Mouse (Mus musculus) urinary bladder, postnatal 4 days (tissue): ENCODE data around the gene Gm2075.
"Not testable (repeated sequence)": the region's sequence is repeated elsewhere in the genome, so short reads cannot be mapped to it uniquely, and the experiment has no call there.

Source experiments
- DNase-seq, 2 experiments: peaks; one replicate each; pipeline ENCODE4 v3.0.0; 2021 to 2022; ENCODE audit warnings: low spot score in 2 of 2

The Gm2075 gene

DNA sequence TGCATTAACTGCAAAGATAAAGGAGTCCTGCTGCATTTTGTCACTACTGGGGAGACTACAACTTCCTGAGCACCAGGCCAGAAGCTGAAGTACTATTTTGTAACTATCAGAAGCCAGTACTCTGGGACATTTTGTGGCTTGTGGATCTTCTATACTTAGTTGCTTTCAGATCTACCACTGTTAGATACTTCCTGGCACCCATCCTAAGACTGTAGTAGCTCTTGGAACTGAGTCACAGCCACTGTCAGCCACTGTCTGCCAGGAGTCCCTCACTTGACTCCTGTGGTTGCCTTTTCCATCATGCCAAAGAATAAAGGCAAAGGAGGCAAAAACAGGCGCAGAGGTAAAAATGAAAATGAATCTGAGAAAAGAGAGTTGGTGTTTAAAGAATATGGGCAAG lies at the start of gene Gm2075:
Gm2075 (plus strand) TSS at position 301 of the 400 bp plus-strand sequence.
- not testable (repeated sequence) for DNase-seq

DNA sequence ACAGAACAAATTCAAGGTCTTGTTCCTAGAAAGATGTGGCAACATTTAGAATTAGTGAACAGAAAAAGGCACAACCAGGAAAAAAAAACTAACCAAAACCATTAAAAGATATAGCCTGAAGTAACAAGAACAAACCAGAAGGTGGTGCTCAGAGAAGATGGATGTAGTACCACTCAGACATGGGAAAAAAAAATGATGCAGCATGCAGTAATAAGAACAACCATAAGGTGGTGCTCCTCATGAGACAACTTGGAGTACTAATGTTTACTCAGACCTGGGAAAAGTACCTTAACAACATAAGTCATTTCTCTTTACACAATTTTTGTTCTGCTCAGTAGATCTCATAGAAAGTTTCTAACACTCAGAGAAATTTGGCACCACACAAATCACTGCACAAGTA lies 27.6 kb upstream of the Gm2075 start:
- DNase-seq, result not testable (repeated sequence)

DNA sequence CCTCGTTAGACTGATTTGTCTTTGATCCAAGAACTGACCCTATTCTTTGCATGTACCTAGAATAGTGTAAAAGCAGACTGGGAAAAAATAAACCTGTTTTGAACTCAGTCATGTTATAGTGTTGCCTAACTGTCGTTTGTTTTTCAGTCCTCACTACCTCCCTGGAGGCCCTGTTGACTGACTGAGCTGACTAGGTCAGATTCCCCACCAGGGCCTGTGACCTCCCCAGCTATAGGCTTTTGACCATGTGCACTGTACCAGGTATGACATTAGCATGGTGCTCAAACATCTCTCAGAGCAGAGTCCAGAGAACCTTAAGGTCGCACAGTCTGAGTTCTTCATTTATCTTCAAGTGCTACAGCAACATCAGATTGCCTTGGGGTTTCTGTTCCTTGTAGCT lies 7.5 kb upstream of the Gm2075 start:
- not testable (repeated sequence) for DNase-seq

DNA sequence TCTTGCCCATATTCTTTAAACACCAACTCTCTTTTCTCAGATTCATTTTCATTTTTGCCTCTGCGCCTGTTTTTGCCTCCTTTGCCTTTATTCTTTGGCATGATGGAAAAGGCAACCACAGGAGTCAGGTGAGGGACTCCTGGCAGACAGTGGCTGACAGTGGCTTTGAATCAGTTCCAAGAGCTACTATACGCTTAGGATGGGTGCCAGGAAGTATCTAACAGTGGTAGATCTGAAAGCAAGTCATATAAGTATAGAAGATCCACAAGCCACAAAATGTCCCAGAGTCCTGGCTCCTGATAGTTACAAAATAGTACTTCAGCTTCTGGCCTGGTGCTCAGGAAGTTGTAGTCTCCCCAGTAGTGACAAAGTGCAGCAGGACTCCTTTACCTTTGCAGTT lies 7.0 kb downstream of the Gm2075 start, which contains the start of gene Gm6803:
Gm6803 (minus strand) TSS at position 101 of the 400 bp plus-strand sequence.
- DNase-seq, result not testable (repeated sequence)

DNA sequence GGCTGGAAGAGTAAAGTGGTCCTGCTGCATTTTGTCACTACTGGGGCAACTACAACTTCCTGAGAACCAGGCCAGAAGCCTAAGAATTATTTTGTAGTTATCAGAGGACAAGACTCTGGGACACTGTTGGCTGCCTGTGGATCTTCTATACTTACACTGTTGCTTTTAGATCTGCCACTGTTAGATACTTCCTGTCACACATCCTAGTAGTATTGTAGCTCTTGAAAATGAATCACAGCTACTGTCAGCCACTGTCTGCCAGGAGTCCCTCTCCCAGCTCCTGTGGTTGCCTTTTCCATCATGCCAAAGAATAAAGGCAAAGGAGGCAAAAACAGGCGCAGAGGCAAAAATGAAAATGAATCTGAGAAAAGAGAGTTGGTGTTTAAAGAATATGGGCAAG lies 15.1 kb downstream of the Gm2075 start, which contains the start of gene Gm2056:
Gm2056 (plus strand) TSS at position 301 of the 400 bp plus-strand sequence.
- DNase-seq, result not testable (repeated sequence)

DNA sequence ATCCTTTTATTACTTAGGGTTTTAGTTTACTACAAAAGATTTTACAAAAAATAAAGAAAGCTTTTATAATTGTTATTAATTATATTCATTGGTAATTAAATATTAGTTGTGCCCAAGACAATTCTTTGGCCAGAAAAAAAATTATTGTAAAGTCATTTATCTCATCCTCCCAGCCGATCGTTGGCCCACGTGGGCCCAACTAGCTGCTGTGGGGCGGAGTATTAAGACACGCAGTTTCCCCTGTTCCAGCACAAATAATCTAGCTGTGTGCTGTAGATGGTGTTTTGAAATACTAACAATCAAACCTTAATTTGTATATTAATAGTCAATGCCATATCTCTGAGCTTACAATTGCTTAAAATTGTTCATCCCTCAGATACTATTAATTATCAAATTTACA lies 20.6 kb downstream of the Gm2075 start:
- not testable (repeated sequence) for DNase-seq

DNA sequence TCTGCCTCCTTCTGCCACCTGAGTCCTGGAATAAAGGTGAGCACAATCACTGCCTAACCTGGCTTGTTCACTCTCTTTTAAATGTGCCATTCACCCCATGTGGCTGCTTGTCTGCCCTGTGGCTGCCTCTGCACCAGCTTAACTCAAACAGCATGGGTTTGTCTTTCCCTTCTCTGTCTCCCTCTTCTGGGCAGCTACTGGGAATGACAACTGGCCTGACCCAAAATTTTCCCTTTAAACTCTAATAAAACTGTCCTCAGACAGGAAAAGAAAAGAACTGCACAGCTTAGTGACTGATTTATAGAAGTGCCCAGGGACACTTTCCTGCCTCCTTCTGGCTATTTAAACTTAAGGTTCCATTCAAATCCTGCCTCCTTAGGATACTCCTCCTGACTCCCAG lies 27.4 kb downstream of the Gm2075 start:
- not testable (repeated sequence) for DNase-seq

DNA sequence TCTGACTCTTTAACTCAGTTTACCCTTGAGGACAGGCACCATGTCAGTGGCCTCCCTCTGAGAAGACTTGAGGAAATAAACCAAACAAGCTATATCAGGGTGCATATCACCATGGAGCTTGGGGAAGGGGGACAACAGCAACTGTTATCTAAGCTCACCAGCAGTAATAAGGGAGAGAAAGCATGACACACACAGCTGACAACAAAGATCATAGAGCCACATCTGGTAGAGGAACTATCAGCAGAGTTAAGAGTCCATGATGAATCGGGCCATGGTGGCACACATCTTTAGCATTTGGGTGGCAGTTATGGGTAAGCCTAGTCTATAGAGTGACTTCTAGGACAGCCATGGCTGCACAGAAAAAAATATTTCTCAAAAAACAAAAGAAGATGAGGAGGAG lies 28.1 kb downstream of the Gm2075 start:
- not testable (repeated sequence) for DNase-seq

DNA sequence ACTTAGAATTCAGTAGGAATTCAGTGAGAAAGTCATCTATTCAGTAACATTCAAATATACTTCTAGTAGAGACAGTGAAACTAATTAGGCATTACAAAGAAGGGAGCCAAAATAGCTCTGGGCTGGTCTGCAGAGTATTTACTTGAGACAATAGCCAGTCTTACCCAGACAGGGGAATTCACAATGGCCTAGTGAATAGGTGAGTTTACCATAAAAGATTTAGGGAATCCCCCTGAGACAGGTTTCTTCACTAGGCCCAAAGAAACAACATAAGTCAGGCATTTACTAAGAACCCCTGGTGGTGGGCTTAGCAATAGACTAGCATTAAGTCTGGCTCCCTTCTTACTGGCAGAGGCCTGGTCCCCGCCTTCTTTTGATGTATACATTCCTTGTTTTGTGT lies 33.6 kb downstream of the Gm2075 start:
- DNase-seq, result not testable (repeated sequence)
